In genomic region chr14:30624277-30624721, GRCm38 (mm10) we compare ENCODE assay signal across 8 mouse cellular contexts. TPM values are rescaled to one million over a fixed set of nuclear protein-coding genes. Genes with fewer than 3 reads are reported as not detected.
DNase-seq lines count a peak whose midpoint lies in the region; ATAC-seq and TF ChIP-seq lines count a peak whose summit lies in the region.

No protein-coding gene starts in this region.

- peak overlapping the region; percentile 70 for H3K4me2 ChIP-seq in kidney, embryonic 16.5 days (replicated peaks; ENCODE audit: low read depth, low read length)
- 0 out of 2 replicates have a peak overlapping the region, but pooled peaks have one; percentile 69 for H3K4me2 ChIP-seq in midbrain, postnatal 0 days (ENCODE audit: low read depth, low read length, poor library complexity, severe bottlenecking)

- H3K27ac ChIP-seq in kidney, embryonic 16.5 days (ENCODE audit: low read length) = no peak overlapping the region
- peak overlapping the region; percentile 22; the same call in 1 of the 2 replicates for H3K27ac ChIP-seq in brown adipose tissue, adult 24 weeks (replicated peaks; ENCODE audit: low read depth, low read length)
- H3K27ac ChIP-seq in midbrain, postnatal 0 days (ENCODE audit: low read depth, low read length) = no peak overlapping the region

- H3K9me3 ChIP-seq in kidney, embryonic 16.5 days (ENCODE audit: low read length) = no peaks in the 10 kb centered on the region
- no peaks in the 10 kb centered on the region for H3K9me3 ChIP-seq in midbrain, postnatal 0 days (ENCODE audit: low read length)

- H3K36me3 ChIP-seq in kidney, embryonic 16.5 days (ENCODE audit: insufficient read depth, low read length) = no peaks in the 10 kb centered on the region
- no peaks in the 10 kb centered on the region for H3K36me3 ChIP-seq in midbrain, postnatal 0 days (ENCODE audit: insufficient read depth, low read length)

- DNase-seq in kidney, postnatal 14 days = no peak
- DNase-seq in induced T-regulatory cell, adult 2 months (ENCODE audit: low read depth) = peak; percentile 38
- no peak for DNase-seq in midbrain, postnatal 0 days (ENCODE audit: low spot score)
- no peak for DNase-seq in frontal cortex, postnatal 25 days (ENCODE audit: low spot score in 2 of 2)
- DNase-seq in cerebellum, postnatal 25 days = no peak
- DNase-seq in gastrocnemius, postnatal 25 days = no peak

- no peak for ATAC-seq in kidney, embryonic 16.5 days (ENCODE audit: low FRiP score, low TSS enrichment)
- no peak for ATAC-seq in midbrain, postnatal 0 days (ENCODE audit: low FRiP score)

- peak overlapping the region; percentile 80 for H3K4me3 ChIP-seq in kidney, embryonic 16.5 days (ENCODE audit: low read length)
- H3K4me3 ChIP-seq in brown adipose tissue, adult 24 weeks (ENCODE audit: insufficient read depth, low read depth, low read length) = peak overlapping the region; percentile 90
- no peak overlapping the region for H3K4me3 ChIP-seq in midbrain, postnatal 0 days (ENCODE audit: low read depth, low read length)

- no peaks in the 10 kb centered on the region for H3K27me3 ChIP-seq in kidney, embryonic 16.5 days (ENCODE audit: insufficient read depth, low read length)
- peaks cover 10% of the 10 kb centered on the region; the same call in 1 of the 2 replicates for H3K27me3 ChIP-seq in midbrain, postnatal 0 days (ENCODE audit: insufficient read depth, low read length)

- 62% methylated on average over 8 of the region's 8 CpGs for WGBS in kidney, embryonic 16.5 days
- WGBS in midbrain, postnatal 0 days = 44% methylated on average over 8 of the region's 8 CpGs

- peaks cover 28% of the 10 kb centered on the region for H3K4me1 ChIP-seq in kidney, embryonic 16.5 days (ENCODE audit: insufficient read depth, low read length)
- peaks cover 9% of the 10 kb centered on the region for H3K4me1 ChIP-seq in brown adipose tissue, adult 24 weeks (ENCODE audit: control insufficient read depth, insufficient read depth, insufficient read length, low read length)
- no peaks in the 10 kb centered on the region for H3K4me1 ChIP-seq in midbrain, postnatal 0 days (ENCODE audit: insufficient read depth, low read length)

- 0 out of 2 replicates have a peak overlapping the region, but pooled peaks have one; percentile 76 for H3K9ac ChIP-seq in kidney, embryonic 16.5 days (replicated peaks; ENCODE audit: low read length)
- no peak overlapping the region for H3K9ac ChIP-seq in midbrain, postnatal 0 days (replicated peaks; ENCODE audit: low read length, poor library complexity, severe bottlenecking)

- peak; percentile 50 for TF ChIP-seq CTCF in midbrain, postnatal 0 days (IDR thresholded peaks at IDR 0.05)

RNA-seq across cellular contexts. Expression of gene Prkcd, which starts 1.7 kb away (rescaled TPM):
- 48.9 and 52.4 TPM in 2 replicates for polyA plus RNA-seq in kidney, embryonic 16.5 days (2015; fragmentation: Nextera tagmentation; extraction: Ambion mirVana)
- 7.1 and 8.4 TPM in 2 replicates for polyA plus RNA-seq in brown adipose tissue, adult 24 weeks (2012; ENCODE audit: insufficient read depth, insufficient read length, missing spikeins)
- 17.0 and 19.1 TPM in 2 replicates for total RNA-seq in midbrain, postnatal 0 days (2014; rRNA removed)
- polyA plus RNA-seq in midbrain, postnatal 0 days (2015; fragmentation: Nextera tagmentation; extraction: Ambion mirVana) = 12.1 and 13.2 TPM in 2 replicates
- 1 to 10 TPM; 5.4 to 5.7 TPM for total RNA-seq in gastrocnemius, postnatal 25 days (2021)

RNA-seq across cellular contexts. Expression of gene Rft1, which starts 29.9 kb away (rescaled TPM):
- 19.6 and 20.3 TPM in 2 replicates for polyA plus RNA-seq in kidney, embryonic 16.5 days (2015; fragmentation: Nextera tagmentation; extraction: Ambion mirVana)
- 12.6 and 15.1 TPM in 2 replicates for polyA plus RNA-seq in brown adipose tissue, adult 24 weeks (2012; ENCODE audit: insufficient read depth, insufficient read length, missing spikeins)
- total RNA-seq in midbrain, postnatal 0 days (2014; rRNA removed) = 12.3 and 12.6 TPM in 2 replicates
- polyA plus RNA-seq in midbrain, postnatal 0 days (2015; fragmentation: Nextera tagmentation; extraction: Ambion mirVana) = 9.6 TPM in 2 replicates
- total RNA-seq in gastrocnemius, postnatal 25 days (2021) = 1 to 10 TPM; 4.4 TPM
